Mouse (Mus musculus) B cell, adult 67 days (primary cell): ENCODE measurements around the gene Rel. TPM values are rescaled to one million over a fixed set of nuclear protein-coding genes. Genes with fewer than 3 reads are reported as not detected.

Source experiments
- total RNA-seq, 2 experiments: library from RNA; stranded (reverse); gene quantifications; 4 replicates each; pipeline ENCODE4 v1.2.4; 2023

Rel gene
- 100 to 1,000 TPM; 214 to 242 TPM for total RNA-seq

GRCm38 (mm10) chr11:23770760-23771506 lies at the start of gene Rel:
Rel (minus strand) TSS chr11:23770970.

Other genes with a start within 250 kb of the Rel start
- not detected for gene 1700093K21Rik, start 249.8 kb downstream of the Rel start, total RNA-seq
- gene 0610010F05Rik, start 137.3 kb downstream of the Rel start, total RNA-seq, result 1 to 10 TPM; 5.3 to 5.7 TPM
- gene Pus10, start 105.3 kb downstream of the Rel start, total RNA-seq, result 10 to 100 TPM; 25.4 to 25.5 TPM
- 10 to 100 TPM; 23.4 to 29.8 TPM for gene Pex13, start 105.0 kb downstream of the Rel start, total RNA-seq
- gene Papolg, start 124.3 kb upstream of the Rel start, total RNA-seq, result 10 to 100 TPM; 54.1 to 58.8 TPM